Mouse (Mus musculus) olfactory bulb, adult 2 months (tissue): Measurements from ENCODE around the gene Nell1.

ENCODE experiments used
- CTCF ChIP-seq: fragments of 200-500 bp; IDR thresholded peaks from 2 replicates; pipeline ENCODE4 v1.5.1; 2012; ENCODE audit warnings: low read depth, mild to moderate bottlenecking, low read length, moderate library complexity; ENCODE audit not compliant: insufficient read depth
- POLR2A ChIP-seq: fragments of 200-500 bp; IDR thresholded peaks from 2 replicates; pipeline ENCODE4 v1.6.1; 2012; ENCODE audit warnings: mild to moderate bottlenecking, low read depth, low read length, moderate library complexity; ENCODE audit not compliant: insufficient read depth

GRCm38 (mm10) chr7:50614101-50614500 is 639.4 kb downstream of the Nell1 start:
- TF ChIP-seq CTCF (no peak), POLR2A (no peak)
